Comparison of ENCODE assay signal across 15 mouse cellular contexts in genomic region chr1:152593831-152594549, GRCm38 (mm10).
A peak's percentile ranks its signal among the peaks of the same experiment; 100 is the strongest.
DNase-seq lines count a peak whose midpoint lies in the region; ATAC-seq and TF ChIP-seq lines count a peak whose summit lies in the region.
"Had no signal": no experiment of that assay in that cellular context is flagged by ENCODE, and none has a peak within 500 bp of the region (broad histone marks: within the 10 kb centered on the region; RNA-seq: fewer than 3 reads in every experiment).

No protein-coding gene starts in this region.

- no peak for TF ChIP-seq CTCF in forebrain, postnatal 0 days (IDR thresholded peaks at IDR 0.05; ENCODE audit: low read depth)
- TF ChIP-seq CTCF in kidney, adult 2 months (conservative IDR thresholded peaks at IDR 0.05; ENCODE audit: insufficient read depth, insufficient read length, low read depth, low read length): no peak

- no peak overlapping the region for H3K9ac ChIP-seq in forebrain, postnatal 0 days
- H3K9ac ChIP-seq in forebrain, embryonic 15.5 days (replicated peaks): no peak overlapping the region
- H3K9ac ChIP-seq: embryonic facial prominence, embryonic 13.5 days; hindbrain, embryonic 13.5 days; lung, embryonic 14.5 days had no signal

- no peaks in the 10 kb centered on the region for H3K36me3 ChIP-seq in forebrain, postnatal 0 days (ENCODE audit: insufficient read depth)
- no peaks in the 10 kb centered on the region for H3K36me3 ChIP-seq in forebrain, embryonic 15.5 days
- H3K36me3 ChIP-seq in kidney, adult 2 months (ENCODE audit: control insufficient read depth, insufficient read depth, low read length): no peaks in the 10 kb centered on the region
- H3K36me3 ChIP-seq: embryonic facial prominence, embryonic 13.5 days; hindbrain, embryonic 13.5 days had no signal

- WGBS in forebrain, postnatal 0 days: 78% methylated on average over 9 of the region's 9 CpGs
- WGBS in forebrain, embryonic 15.5 days: 87% methylated on average over 9 of the region's 9 CpGs
- 81% methylated on average over 9 of the region's 9 CpGs for WGBS in kidney, adult 2 months

- no peak for TF ChIP-seq POLR2A in kidney, adult 2 months (IDR thresholded peaks at IDR 0.05; ENCODE audit: low read depth, low read length)

- H3K4me2 ChIP-seq in forebrain, postnatal 0 days (ENCODE audit: low read depth): no peak overlapping the region
- no peak overlapping the region for H3K4me2 ChIP-seq in forebrain, embryonic 15.5 days (replicated peaks)
- H3K4me2 ChIP-seq: embryonic facial prominence, embryonic 13.5 days; hindbrain, embryonic 13.5 days; lung, embryonic 14.5 days had no signal

- no peaks in the 10 kb centered on the region for H3K9me3 ChIP-seq in forebrain, postnatal 0 days (ENCODE audit: low read length)
- no peaks in the 10 kb centered on the region for H3K9me3 ChIP-seq in forebrain, embryonic 15.5 days
- H3K9me3 ChIP-seq: embryonic facial prominence, embryonic 13.5 days; hindbrain, embryonic 13.5 days; midbrain, embryonic 10.5 days had no signal

- no peak overlapping the region for H3K27ac ChIP-seq in forebrain, postnatal 0 days (ENCODE audit: low read depth, low read length)
- no peak overlapping the region for H3K27ac ChIP-seq in forebrain, embryonic 15.5 days (replicated peaks)
- peak overlapping the region; percentile 56 for H3K27ac ChIP-seq in kidney, adult 2 months (ENCODE audit: insufficient read depth, low read depth, low read length)
- H3K27ac ChIP-seq: embryonic facial prominence, embryonic 13.5 days; hindbrain, embryonic 13.5 days; midbrain, embryonic 10.5 days had no signal

- ATAC-seq in forebrain, postnatal 0 days: peak; percentile 60
- no peak for ATAC-seq in forebrain, embryonic 15.5 days (replicated peaks)
- ATAC-seq: forebrain, embryonic 14.5 days had no signal

- peak; percentile 24 for DNase-seq in forebrain, postnatal 0 days
- DNase-seq in kidney, adult 2 months: no peak
- DNase-seq in kidney, postnatal 36 days: no peak
- DNase-seq in brain, adult 2 months (ENCODE audit: low read depth, low spot score): peak; percentile 74
- peak; percentile 32 to 50 for DNase-seq in right cerebral cortex, postnatal 36 days (ENCODE audit: low spot score in 2 of 2)
- no peak for DNase-seq in urinary bladder, postnatal 25 days (ENCODE audit: low spot score)
- DNase-seq in cerebellum, adult 11 months: no peak
- DNase-seq: cerebellum, adult 9-10 months; kidney, adult 8-10 months; lung, embryonic 14.5 days had no signal

- 0 out of 2 replicates have a peak, but pooled peaks cover 6% of the 10 kb centered on the region for H3K4me1 ChIP-seq in forebrain, postnatal 0 days (ENCODE audit: insufficient read depth)
- H3K4me1 ChIP-seq in forebrain, embryonic 15.5 days: no peaks in the 10 kb centered on the region
- H3K4me1 ChIP-seq in kidney, adult 2 months (ENCODE audit: control insufficient read depth, insufficient read depth, low read length): peaks cover 31% of the 10 kb centered on the region

- H3K4me3 ChIP-seq in forebrain, postnatal 0 days (ENCODE audit: low read depth, low read length): no peak overlapping the region
- H3K4me3 ChIP-seq in forebrain, embryonic 15.5 days: no peak overlapping the region
- no peak overlapping the region for H3K4me3 ChIP-seq in kidney, adult 2 months (ENCODE audit: insufficient read depth, low read depth, low read length)
- H3K4me3 ChIP-seq: embryonic facial prominence, embryonic 13.5 days; hindbrain, embryonic 13.5 days; midbrain, embryonic 10.5 days had no signal

- no peaks in the 10 kb centered on the region for H3K27me3 ChIP-seq in forebrain, postnatal 0 days (ENCODE audit: insufficient read depth, low read length)
- no peaks in the 10 kb centered on the region for H3K27me3 ChIP-seq in forebrain, embryonic 15.5 days
- H3K27me3 ChIP-seq in kidney, adult 2 months (replicated peaks; ENCODE audit: control insufficient read depth, insufficient read depth, low read length): no peaks in the 10 kb centered on the region
- H3K27me3 ChIP-seq: embryonic facial prominence, embryonic 13.5 days; hindbrain, embryonic 13.5 days had no signal

Comparison
In these comparisons a context has a peak if more than half of its experiments do, and no peak if none do; other contexts are left out.
1. DNase-seq: peak in forebrain, postnatal 0 days (single experiment), brain, adult 2 months (single experiment) and right cerebral cortex, postnatal 36 days (2 of 2); none in kidney, adult 2 months (single experiment), kidney, postnatal 36 days (0 of 2), urinary bladder, postnatal 25 days (single experiment) and cerebellum, adult 11 months (single experiment).